Comparison of ENCODE assay signal across 8 mouse cellular contexts in genomic region chr2:124610586-124611105, GRCm38 (mm10).
DNase-seq lines count a peak whose midpoint lies in the region; ATAC-seq and TF ChIP-seq lines count a peak whose summit lies in the region.

No protein-coding gene starts in this region.

- H3K27me3 ChIP-seq in lung, embryonic 14.5 days (ENCODE audit: insufficient read depth, low read length): no peaks in the 10 kb centered on the region
- H3K27me3 ChIP-seq in hindbrain, postnatal 0 days (ENCODE audit: insufficient read depth, low read length): no peaks in the 10 kb centered on the region
- H3K27me3 ChIP-seq in midbrain, embryonic 15.5 days (replicated peaks): peaks cover 19% of the 10 kb centered on the region

- H3K27ac ChIP-seq in lung, embryonic 14.5 days (ENCODE audit: low read depth): peak overlapping the region; percentile 98
- H3K27ac ChIP-seq in hindbrain, postnatal 0 days: peak overlapping the region; percentile 93
- peak overlapping the region; percentile 89 for H3K27ac ChIP-seq in midbrain, embryonic 15.5 days

- DNase-seq in lung, embryonic 14.5 days: peak; percentile 59
- DNase-seq in lung, adult 18-20 months: no peak
- peak; percentile 81 for DNase-seq in embryo, embryonic 9.5 days (ENCODE audit: extremely low spot score)
- peak; percentile 49 for DNase-seq in hindbrain, postnatal 0 days (ENCODE audit: low spot score)
- DNase-seq in frontal cortex, postnatal 25 days (ENCODE audit: low spot score in 2 of 2): no peak
- no peak for DNase-seq in adipocyte (ENCODE audit: low spot score)
- DNase-seq in thymus, adult 18-20 months: no peak

- H3K9ac ChIP-seq in lung, embryonic 14.5 days: peak overlapping the region; percentile 83
- H3K9ac ChIP-seq in hindbrain, postnatal 0 days (replicated peaks; ENCODE audit: low read length): peak overlapping the region; percentile 84
- H3K9ac ChIP-seq in midbrain, embryonic 15.5 days: peak overlapping the region; percentile 69

- H3K4me1 ChIP-seq in lung, embryonic 14.5 days (ENCODE audit: insufficient read depth): peaks cover 8% of the 10 kb centered on the region; the same call in 1 of the 2 replicates
- peaks cover 7% of the 10 kb centered on the region; the same call in 1 of the 2 replicates for H3K4me1 ChIP-seq in hindbrain, postnatal 0 days (ENCODE audit: insufficient read depth, low read length)
- peaks cover 26% of the 10 kb centered on the region for H3K4me1 ChIP-seq in midbrain, embryonic 15.5 days

- no peak for TF ChIP-seq CTCF in lung, embryonic 14.5 days (IDR thresholded peaks at IDR 0.05; ENCODE audit: low read depth)
- TF ChIP-seq CTCF in hindbrain, postnatal 0 days (IDR thresholded peaks at IDR 0.05; ENCODE audit: low read depth): peak; percentile 25; the same call in 1 of the 2 replicates

- H3K36me3 ChIP-seq in lung, embryonic 14.5 days (ENCODE audit: insufficient read depth): no peaks in the 10 kb centered on the region
- H3K36me3 ChIP-seq in hindbrain, postnatal 0 days (ENCODE audit: insufficient read depth, low read length): no peaks in the 10 kb centered on the region
- H3K36me3 ChIP-seq in midbrain, embryonic 15.5 days (replicated peaks): no peaks in the 10 kb centered on the region

- WGBS in lung, embryonic 14.5 days: under 1% methylated on average over 39 of the region's 39 CpGs
- WGBS in hindbrain, postnatal 0 days: under 1% methylated on average over 33 of the region's 39 CpGs
- WGBS in midbrain, embryonic 15.5 days: 0% methylated on average over 39 of the region's 39 CpGs

- peak overlapping the region; percentile 80 for H3K4me2 ChIP-seq in lung, embryonic 14.5 days
- peak overlapping the region; percentile 83 for H3K4me2 ChIP-seq in hindbrain, postnatal 0 days (ENCODE audit: low read depth, low read length)
- H3K4me2 ChIP-seq in midbrain, embryonic 15.5 days: peak overlapping the region; percentile 96

- peak overlapping the region; percentile 75 for H3K4me3 ChIP-seq in lung, embryonic 14.5 days (ENCODE audit: low read depth, low read length)
- H3K4me3 ChIP-seq in hindbrain, postnatal 0 days (ENCODE audit: low read length): peak overlapping the region; percentile 94
- peak overlapping the region; percentile 71 for H3K4me3 ChIP-seq in midbrain, embryonic 15.5 days

- ATAC-seq in lung, embryonic 14.5 days (ENCODE audit: insufficient read depth): no peak; the same call in 1 of the 2 replicates
- ATAC-seq in hindbrain, postnatal 0 days: peak; percentile 46
- no peak for ATAC-seq in midbrain, embryonic 15.5 days (replicated peaks)

- no peaks in the 10 kb centered on the region for H3K9me3 ChIP-seq in lung, embryonic 14.5 days (ENCODE audit: low read depth, low read length)
- H3K9me3 ChIP-seq in hindbrain, postnatal 0 days (ENCODE audit: low read length): no peaks in the 10 kb centered on the region
- no peaks in the 10 kb centered on the region for H3K9me3 ChIP-seq in midbrain, embryonic 15.5 days

Comparison
In these comparisons a context has a peak if more than half of its experiments do, and no peak if none do; other contexts are left out.
1. DNase-seq: peak in lung, embryonic 14.5 days (single experiment), embryo, embryonic 9.5 days (single experiment) and hindbrain, postnatal 0 days (single experiment); none in lung, adult 18-20 months (0 of 2), frontal cortex, postnatal 25 days (0 of 2), adipocyte (single experiment) and thymus, adult 18-20 months (0 of 2).
2. Peak in every context shown above with its lines, with median percentiles within 50 percentile points of each other: H3K27ac ChIP-seq, H3K4me2 ChIP-seq, H3K4me3 ChIP-seq and H3K9ac ChIP-seq.